Mouse (Mus musculus) lung, postnatal 0 days (tissue): ENCODE data around the gene Gm4871.
"Not testable (repeated sequence)": the region's sequence is repeated elsewhere in the genome, so short reads cannot be mapped to it uniquely, and the experiment has no call there.

Experiments
- CTCF ChIP-seq: IDR thresholded peaks from 2 replicates; pipeline ENCODE4 v1.5.1; 2016; ENCODE audit warnings: antibody characterized with exemption, mild to moderate bottlenecking
- EP300 ChIP-seq: IDR thresholded peaks from 2 replicates; pipeline ENCODE4 v1.6.1; 2016; ENCODE audit warnings: antibody characterized with exemption, mild to moderate bottlenecking, control low read depth

DNA sequence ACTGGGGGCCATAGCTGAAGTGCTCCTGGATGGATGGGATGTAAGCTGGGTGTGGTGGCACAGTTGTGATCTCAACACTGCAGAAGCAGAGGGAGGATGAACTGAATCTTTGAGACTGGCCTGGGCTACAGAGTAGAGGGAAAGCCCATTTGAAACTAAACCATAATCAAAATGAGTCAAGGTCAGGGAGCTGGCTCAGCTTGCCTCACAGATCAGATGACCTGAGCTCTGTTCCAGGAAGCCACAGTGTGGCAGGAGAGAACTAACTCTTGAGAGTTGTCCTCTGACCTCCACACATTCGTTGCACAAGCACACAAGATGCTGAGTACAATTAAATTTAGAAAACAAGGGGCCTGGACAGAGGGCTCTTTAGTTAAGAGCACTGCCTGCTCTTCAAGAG, 12.3 kb downstream of the Gm4871 start:
- TF ChIP-seq CTCF, EP300: not testable (repeated sequence)
